Comparison of ENCODE assay signal across 9 mouse cellular contexts in the genomic region with DNA sequence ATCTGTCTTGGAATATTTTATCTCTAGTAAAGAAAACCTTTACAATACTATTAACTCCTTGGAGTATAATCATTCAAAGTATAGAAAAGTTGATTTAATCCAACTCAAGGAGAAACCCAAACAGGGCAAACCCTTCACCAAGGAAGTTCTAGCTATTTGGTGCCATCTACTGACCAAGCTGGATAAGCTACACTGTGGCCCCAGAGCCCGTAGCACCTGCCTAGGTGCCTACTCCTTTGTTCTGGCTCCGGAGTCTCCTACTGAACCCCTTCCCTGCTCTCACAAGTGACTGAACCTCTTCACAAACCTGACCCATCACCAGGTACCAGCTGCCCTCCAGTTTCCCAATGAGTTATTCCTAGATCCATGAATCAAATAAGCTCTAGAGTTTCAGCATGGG. TPM values are rescaled to one million over a fixed set of nuclear protein-coding genes. Genes with fewer than 3 reads are reported as not detected.
DNase-seq lines count a peak whose midpoint lies in the region; ATAC-seq and TF ChIP-seq lines count a peak whose summit lies in the region.
"Had no signal": no experiment of that assay in that cellular context is flagged by ENCODE, and none has a peak within 500 bp of the region (broad histone marks: within the 10 kb centered on the region; RNA-seq: fewer than 3 reads in every experiment).

No protein-coding gene starts in this region.

- H3K9me3 ChIP-seq in hindbrain, postnatal 0 days (ENCODE audit: low read length): no peaks in the 10 kb centered on the region
- no peaks in the 10 kb centered on the region for H3K9me3 ChIP-seq in hindbrain, embryonic 12.5 days (replicated peaks)
- H3K9me3 ChIP-seq in liver, postnatal 0 days (ENCODE audit: low read length): no peaks in the 10 kb centered on the region
- H3K9me3 ChIP-seq: neural tube, embryonic 12.5 days had no signal

- no peak overlapping the region for H3K4me3 ChIP-seq in hindbrain, postnatal 0 days (ENCODE audit: low read length)
- H3K4me3 ChIP-seq in hindbrain, embryonic 12.5 days: no peak overlapping the region
- H3K4me3 ChIP-seq in liver, postnatal 0 days (ENCODE audit: low read depth, low read length): no peak overlapping the region
- H3K4me3 ChIP-seq: neural tube, embryonic 12.5 days had no signal

- WGBS in hindbrain, postnatal 0 days: 46% methylated on average over 2 of the region's 2 CpGs
- WGBS in hindbrain, embryonic 12.5 days: 28% methylated on average over 2 of the region's 2 CpGs
- 28% methylated on average over 2 of the region's 2 CpGs for WGBS in liver, postnatal 0 days (ENCODE audit: insufficient replicate concordance)

- no peak overlapping the region for H3K27ac ChIP-seq in hindbrain, postnatal 0 days
- H3K27ac ChIP-seq in hindbrain, embryonic 12.5 days: no peak overlapping the region
- no peak overlapping the region for H3K27ac ChIP-seq in liver, postnatal 0 days (ENCODE audit: low read depth)
- H3K27ac ChIP-seq: neural tube, embryonic 12.5 days had no signal

- TF ChIP-seq EP300 in liver, postnatal 0 days (IDR thresholded peaks at IDR 0.05; ENCODE audit: low read depth): no peak

- no peak overlapping the region for H3K4me2 ChIP-seq in hindbrain, postnatal 0 days (ENCODE audit: low read depth, low read length)
- no peak overlapping the region for H3K4me2 ChIP-seq in hindbrain, embryonic 12.5 days (replicated peaks)
- no peak overlapping the region for H3K4me2 ChIP-seq in liver, postnatal 0 days (ENCODE audit: low read depth, low read length)
- H3K4me2 ChIP-seq: neural tube, embryonic 12.5 days had no signal

- peak; percentile 39; the same call in 1 of the 2 replicates for TF ChIP-seq CTCF in hindbrain, postnatal 0 days (IDR thresholded peaks at IDR 0.05; ENCODE audit: low read depth)
- TF ChIP-seq CTCF in liver, postnatal 0 days (IDR thresholded peaks at IDR 0.05; ENCODE audit: low read depth): peak; percentile 74

- H3K36me3 ChIP-seq in hindbrain, postnatal 0 days (ENCODE audit: insufficient read depth, low read length): no peaks in the 10 kb centered on the region
- peaks cover 3% of the 10 kb centered on the region for H3K36me3 ChIP-seq in hindbrain, embryonic 12.5 days
- H3K36me3 ChIP-seq in liver, postnatal 0 days (replicated peaks; ENCODE audit: insufficient read depth, low read length): no peaks in the 10 kb centered on the region

- H3K4me1 ChIP-seq in hindbrain, postnatal 0 days (ENCODE audit: insufficient read depth, low read length): no peaks in the 10 kb centered on the region
- H3K4me1 ChIP-seq in hindbrain, embryonic 12.5 days: no peaks in the 10 kb centered on the region
- H3K4me1 ChIP-seq in liver, postnatal 0 days (ENCODE audit: insufficient read depth): no peaks in the 10 kb centered on the region
- H3K4me1 ChIP-seq: neural tube, embryonic 12.5 days had no signal

- no peaks in the 10 kb centered on the region for H3K27me3 ChIP-seq in hindbrain, postnatal 0 days (ENCODE audit: insufficient read depth, low read length)
- no peaks in the 10 kb centered on the region for H3K27me3 ChIP-seq in hindbrain, embryonic 12.5 days
- H3K27me3 ChIP-seq in liver, postnatal 0 days (ENCODE audit: insufficient read depth, low read length): no peaks in the 10 kb centered on the region
- H3K27me3 ChIP-seq: neural tube, embryonic 12.5 days had no signal

- no peak overlapping the region for H3K9ac ChIP-seq in hindbrain, postnatal 0 days (replicated peaks; ENCODE audit: low read length)
- no peak overlapping the region for H3K9ac ChIP-seq in hindbrain, embryonic 12.5 days
- no peak overlapping the region for H3K9ac ChIP-seq in liver, postnatal 0 days (replicated peaks)
- H3K9ac ChIP-seq: neural tube, embryonic 12.5 days had no signal

- no peak for ATAC-seq in hindbrain, postnatal 0 days
- ATAC-seq in hindbrain, embryonic 12.5 days (ENCODE audit: low FRiP score): no peak
- 0 out of 2 replicates have a peak, but pooled peaks have one; percentile 31 for ATAC-seq in liver, postnatal 0 days
- ATAC-seq in frontal cortex, adult (ENCODE audit: low TSS enrichment): no peak

- DNase-seq in hindbrain, postnatal 0 days (ENCODE audit: low spot score): no peak
- peak; percentile 35 to 68 for DNase-seq in CD8-positive naive resting alpha-beta T cell, adult 2 months (ENCODE audit: low read depth in 2 of 2, low spot score in 2 of 2)
- DNase-seq in adipocyte (ENCODE audit: low spot score): peak; percentile 45
- DNase-seq in liver, postnatal 0 days: no peak
- DNase-seq in urinary bladder, postnatal 4 days (ENCODE audit: low spot score in 2 of 2): no peak
- no peak for DNase-seq in cerebellum, adult 8-10 months

RNA-seq across cellular contexts. Expression of a gene that starts 45.3 kb away (rescaled TPM):
- total RNA-seq in hindbrain, postnatal 0 days (2014; rRNA removed): 247 and 255 TPM in 2 replicates
- 161 and 162 TPM in 2 replicates for polyA plus RNA-seq in hindbrain, postnatal 0 days (2015; fragmentation: Nextera tagmentation; extraction: Ambion mirVana)
- 120 and 122 TPM in 2 replicates for polyA plus RNA-seq in hindbrain, embryonic 12.5 days (2016; fragmentation: Nextera tagmentation; extraction: Ambion mirVana)
- polyA plus RNA-seq in liver, postnatal 0 days (2015; fragmentation: Nextera tagmentation; extraction: Ambion mirVana): 18.9 and 19.2 TPM in 2 replicates

Comparison
In these comparisons a context has a peak if more than half of its experiments do, and no peak if none do; other contexts are left out.
1. DNase-seq: peak in CD8-positive naive resting alpha-beta T cell, adult 2 months (2 of 2) and adipocyte (single experiment); none in hindbrain, postnatal 0 days (single experiment), liver, postnatal 0 days (single experiment), urinary bladder, postnatal 4 days (0 of 2) and cerebellum, adult 8-10 months (single experiment).